Mouse (Mus musculus): ENCODE results near the gene Il2rb. TPM values are rescaled to one million over a fixed set of nuclear protein-coding genes. Genes with fewer than 3 reads are reported as not detected.
A peak's percentile ranks its signal among the peaks of the same experiment; 100 is the strongest.

Gene Il2rb
- total RNA-seq, 2 experiments from 2014 or later: 0.55 to 2.4 TPM

DNA sequence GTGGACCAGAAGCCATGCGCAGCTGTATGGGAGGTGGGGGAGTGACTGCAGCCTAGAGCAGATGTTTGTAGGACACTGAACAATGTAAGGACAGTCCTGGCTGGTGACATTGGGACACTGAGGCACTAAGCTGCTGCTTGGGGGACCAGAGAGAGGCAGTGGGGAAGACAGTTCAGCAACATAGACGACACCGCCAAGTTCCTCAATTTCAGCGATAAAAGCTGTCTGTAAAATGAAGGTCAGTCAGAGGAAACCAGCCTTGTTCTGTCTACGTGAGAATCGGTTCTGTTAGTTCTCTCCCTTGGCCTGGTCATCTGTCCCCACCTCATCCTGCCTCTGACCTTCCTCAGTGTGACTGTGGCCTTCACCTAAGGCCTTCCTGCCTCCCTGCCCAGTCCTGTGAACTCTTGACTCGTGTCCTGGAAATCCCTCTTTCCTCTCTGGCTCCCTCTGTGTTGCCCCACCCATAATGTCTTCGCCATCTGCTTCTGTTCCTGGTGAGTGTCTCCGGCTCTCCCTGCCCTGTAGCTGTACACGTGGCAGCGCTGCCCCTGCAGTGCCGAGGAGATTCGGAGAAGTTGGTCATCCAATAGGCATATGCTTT is 25.1 kb upstream of the Il2rb start:
- peak; percentile 78 to 93 for DNase-seq

DNA sequence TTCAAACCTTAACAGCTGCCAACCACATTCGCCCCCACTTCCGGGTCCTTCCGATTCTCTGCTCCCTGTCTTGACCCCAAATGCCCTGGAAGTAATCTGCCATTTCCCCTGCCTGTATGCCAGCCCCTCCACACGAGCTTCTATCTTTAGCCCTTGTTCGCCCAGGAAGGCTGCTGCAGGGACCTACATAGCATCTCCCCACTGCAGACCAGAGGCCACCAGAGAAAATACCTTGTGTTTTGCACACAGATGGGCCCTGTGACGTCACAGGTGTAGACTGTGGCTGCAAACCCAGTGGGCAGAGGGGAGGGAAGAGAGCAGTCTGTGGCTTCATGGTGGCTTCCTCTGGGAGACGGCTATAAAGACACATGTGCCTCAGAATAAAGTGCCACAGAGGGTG is 23.1 kb upstream of the Il2rb start:
- no peak for DNase-seq

DNA sequence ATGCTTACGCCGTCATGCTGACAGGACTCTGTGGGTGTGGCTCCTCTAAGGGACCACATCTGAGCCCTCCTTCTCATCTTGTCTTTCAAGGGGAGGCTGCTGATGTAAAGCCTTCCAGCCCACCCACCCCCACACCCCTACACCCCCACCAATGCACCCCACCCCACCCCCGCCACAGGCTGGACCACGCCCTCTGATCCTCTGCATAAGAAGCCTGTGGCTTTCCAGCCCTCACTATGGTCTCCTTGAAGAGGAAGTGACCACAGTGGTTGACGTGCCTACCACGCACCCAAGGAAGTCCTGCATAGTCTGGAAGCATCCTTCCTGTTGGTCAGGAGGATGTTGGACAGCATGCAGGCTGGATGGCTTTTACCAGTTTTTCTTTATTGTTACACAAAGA is 20.7 kb upstream of the Il2rb start:
- no peak for DNase-seq

DNA sequence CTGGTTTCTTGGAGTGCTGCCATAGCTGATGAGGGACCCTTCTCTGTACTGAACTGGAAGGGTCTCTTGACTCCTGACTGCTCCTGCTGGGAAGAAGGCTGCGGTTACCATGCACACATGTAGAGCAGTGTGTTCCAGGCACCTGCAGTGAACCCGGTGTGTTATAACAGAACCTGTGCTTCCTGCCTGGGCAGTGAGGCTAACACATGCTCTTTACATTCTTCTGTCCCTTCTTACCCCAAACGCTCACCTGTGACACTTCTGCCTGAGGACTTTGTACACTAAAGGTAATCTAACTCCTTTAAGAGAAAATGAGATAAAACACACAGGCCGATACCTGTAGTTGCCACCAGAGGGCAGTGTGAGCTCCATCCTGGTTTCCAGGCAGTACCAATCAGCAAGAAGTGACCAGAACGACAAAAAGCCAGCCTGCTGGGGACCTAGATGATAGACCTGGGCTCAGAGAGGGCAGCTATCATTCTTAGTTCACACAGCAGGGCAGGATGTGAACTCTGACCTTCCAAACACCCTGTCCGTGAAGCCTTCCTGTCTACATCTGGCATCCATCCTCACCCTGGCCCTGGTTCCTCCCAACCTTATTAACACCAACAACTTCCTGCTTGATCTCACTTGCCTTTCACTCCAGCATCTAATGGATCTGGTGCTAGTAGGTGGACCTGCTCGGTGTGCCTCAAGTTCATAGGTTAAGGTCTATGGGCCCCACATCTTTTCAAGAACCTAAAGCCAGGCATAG is 19.5 kb upstream of the Il2rb start:
- DNase-seq: peak; percentile 79 to 92

DNA sequence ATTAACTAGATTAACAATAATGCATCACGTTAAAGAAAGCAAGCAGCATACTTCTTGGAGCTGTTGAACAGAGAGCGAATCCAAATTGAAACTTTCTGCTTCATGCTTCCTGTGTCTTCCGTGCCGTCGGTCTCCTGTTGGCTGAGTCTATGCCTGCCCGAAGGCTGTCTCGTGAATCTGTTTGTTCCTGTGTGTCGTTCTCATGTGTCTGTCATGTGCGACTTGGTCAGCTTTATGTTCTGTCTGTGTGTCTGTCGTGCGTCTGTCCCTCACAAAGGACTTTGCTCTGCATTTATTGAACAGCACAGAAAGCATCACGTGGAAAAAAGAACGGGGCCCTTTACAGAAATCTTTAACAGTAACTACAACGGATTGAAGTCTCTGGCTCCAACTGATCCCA is 17.9 kb upstream of the Il2rb start:
- no peak for DNase-seq

DNA sequence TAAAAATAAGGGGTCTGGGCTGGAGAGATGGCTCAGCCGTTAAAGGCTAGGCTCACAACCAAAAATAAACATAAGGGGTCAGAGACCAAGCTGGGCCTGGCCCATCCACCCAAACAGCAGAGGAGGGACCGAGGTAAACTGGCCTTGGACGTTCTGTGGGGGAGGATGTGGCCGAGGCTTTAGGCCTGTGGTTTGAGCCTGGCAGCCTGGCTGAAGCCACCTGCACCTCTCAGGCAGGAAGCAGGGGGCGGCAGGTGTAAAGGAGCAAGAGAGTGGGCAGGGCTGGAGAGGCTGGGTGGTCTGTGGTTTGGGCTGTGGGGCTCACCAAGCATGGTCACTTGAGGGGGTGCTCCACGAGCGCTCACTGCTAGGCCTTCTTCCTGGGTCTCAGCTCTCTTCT is 16.9 kb upstream of the Il2rb start:
- no peak for DNase-seq

DNA sequence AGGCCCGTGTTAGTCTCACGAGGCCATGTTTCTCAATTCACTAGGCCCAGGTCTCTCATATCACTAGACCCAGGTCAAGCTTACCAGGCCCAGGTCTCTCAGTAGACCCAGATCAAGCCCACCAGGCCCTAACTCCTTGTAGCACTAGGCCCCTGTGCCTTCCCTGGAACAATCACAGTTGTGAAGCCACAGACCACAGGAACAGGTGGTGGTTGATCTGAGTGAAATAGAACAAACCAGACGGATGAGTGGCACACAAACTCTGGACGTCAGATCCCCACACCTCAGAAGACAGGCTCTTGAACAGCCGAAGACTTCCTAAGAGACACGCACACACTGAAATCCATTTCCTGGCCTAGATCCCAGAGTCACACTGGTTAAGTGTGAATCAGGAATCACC is 15.7 kb upstream of the Il2rb start:
- DNase-seq: no peak

DNA sequence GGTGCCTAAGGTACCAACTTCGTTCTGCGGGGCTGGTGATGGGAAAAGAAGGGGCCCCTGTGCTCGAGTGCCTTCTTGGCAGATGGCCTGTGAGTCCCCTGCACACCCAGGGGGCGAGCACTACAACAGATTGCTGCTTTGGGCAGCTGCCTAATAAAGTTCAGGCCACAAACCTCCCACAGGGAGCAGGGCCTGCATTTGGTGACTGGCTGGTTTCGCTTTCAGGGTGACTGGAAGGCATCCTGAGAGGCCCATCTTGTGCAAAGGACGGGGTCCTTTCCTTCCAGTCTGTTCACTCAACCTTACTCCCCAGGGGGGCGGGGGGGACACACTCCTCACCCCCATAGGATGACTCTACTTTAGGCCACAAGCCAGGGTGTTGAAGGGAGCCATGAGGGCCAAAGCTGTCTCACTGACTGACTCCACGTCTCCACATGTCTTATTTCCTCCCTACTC is 15.1 kb upstream of the Il2rb start:
- no peak for DNase-seq

DNA sequence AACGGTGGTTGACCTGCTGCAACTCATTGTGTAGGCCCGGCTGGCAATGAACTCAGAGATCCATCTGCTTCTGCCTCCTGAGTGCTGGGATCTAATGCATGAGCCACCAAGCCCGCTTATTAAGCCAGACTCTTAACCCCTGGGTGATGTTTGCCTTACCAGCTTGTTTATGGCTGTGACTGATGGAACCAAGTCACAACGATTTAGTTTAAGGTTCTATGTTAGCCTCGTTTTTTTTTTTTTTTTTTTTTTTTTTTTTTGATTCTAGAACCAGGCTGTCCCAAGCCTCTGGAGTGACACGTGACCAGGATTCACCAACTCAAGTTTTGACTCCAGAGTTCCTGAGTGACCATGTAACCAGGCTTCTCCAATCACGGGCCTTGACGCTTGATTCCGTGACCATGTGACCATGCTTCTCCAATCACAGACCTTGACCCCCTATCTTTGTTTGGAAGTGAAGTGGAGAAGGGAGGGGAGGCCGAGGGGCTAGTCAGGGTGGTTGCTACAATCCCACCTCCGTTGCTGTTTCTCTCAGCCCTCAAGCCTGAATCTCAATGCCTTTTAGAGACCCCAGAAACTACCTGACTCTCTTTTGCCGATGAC is 14.3 kb upstream of the Il2rb start:
- no peak for DNase-seq

DNA sequence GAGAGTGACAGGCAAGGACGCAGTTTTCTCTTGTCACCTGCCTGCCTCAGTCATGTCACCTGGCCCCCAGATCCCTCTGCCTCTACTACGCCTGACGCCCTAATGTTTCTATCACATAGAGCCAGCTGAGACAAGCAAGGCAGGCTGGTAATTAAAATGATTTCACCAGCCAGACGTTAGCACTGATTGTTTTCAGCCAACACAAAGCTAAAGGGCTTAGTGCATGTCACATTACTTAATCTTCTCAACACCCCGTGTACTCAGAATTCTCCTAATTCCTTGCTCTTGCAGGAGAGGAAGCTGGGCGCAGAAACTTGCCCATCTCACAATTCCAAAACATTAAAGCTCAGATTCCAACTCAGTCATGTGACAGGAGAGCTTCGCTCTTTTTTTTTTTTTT is 13.4 kb upstream of the Il2rb start:
- DNase-seq: no peak

DNA sequence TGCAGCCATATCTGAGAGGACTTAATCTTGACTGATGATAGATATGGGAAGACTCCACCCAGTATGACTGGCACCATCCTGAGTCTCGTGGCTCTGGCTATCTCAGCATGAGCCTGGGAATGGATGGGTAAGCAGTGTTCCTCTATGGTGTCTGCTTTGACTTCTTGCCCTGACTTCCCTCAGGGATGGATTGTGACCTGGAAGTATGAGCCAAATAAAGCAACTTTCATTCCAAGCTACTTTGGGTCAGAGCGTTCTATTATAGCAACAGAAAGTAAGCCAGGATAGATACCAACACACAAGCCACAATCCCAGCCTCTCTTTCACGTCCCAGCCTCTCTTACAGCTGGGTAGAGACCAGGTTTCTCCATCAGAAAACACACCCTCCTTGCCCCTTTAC is 10.5 kb upstream of the Il2rb start:
- DNase-seq: no peak

DNA sequence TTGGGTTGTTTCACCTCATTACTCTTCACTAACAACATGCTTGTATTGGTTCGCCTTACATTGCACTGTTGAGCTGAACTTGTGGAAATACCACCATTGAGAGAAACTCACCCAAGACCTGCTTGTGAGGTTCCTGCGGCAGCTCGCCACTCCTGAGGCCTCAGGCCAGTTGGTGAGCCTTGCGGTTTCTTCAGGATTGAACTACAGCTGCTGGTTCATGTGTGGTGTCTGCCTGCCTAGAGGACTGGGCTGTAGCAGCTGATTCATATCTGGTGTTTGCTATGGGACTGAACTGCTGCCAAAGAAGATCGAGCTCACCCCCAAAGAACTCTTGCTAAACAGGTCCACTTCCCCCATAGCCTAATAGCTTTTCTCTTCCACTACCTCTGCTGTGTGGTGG is 9.7 kb upstream of the Il2rb start:
- DNase-seq: no peak

DNA sequence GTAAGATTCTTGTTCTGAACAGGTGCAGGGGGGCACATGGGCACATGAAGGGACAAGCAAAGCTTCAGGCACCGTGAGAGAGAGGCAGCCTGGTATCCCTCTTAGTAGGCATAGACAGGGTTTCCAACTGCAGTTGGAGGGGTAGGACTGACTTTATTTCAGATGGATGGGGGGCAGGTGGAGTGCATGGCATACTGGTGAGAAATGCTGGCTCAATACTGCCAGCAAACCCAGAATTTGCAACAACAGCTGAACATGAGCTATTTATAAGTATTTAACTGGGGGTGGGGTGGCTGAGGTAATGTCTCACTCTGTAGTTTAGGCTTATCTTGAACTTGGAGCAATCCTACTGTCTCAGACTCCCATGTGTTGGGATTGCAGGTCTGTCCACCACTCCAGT is 8.9 kb upstream of the Il2rb start:
- no peak for DNase-seq

DNA sequence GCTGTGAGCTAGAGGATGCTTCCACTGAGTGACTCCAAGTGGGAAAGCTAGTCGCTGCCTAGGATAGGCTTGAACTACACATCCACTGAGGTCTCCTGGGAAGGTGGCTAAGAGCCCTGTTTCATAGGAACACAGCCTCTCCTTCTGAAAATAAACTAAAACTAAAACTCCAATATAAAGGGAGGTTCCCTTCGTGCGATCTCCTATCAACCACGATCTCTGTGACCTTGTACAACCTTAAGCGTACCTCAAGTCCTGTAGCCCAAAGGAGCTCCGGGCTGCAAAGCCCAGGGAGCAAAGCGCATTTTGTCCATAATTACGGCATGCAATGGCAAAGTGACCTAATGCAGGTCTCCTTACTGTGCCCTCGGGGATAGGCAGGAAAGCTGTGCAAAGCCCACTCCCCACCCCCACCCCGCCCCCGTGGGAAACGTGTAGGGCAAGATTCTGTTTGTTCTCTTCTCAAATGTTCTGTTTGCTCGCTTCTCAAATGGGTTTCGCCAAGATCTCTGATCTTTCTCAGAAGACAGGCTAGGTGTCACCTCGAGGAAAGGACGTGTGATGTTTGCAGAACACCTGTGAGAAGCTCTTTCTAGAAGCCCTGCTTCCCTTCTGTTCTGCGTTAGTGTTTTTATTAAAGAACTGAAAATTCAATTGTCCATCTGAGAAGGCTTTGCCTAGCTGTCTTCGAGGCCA is 7.5 kb upstream of the Il2rb start:
- no peak for DNase-seq

DNA sequence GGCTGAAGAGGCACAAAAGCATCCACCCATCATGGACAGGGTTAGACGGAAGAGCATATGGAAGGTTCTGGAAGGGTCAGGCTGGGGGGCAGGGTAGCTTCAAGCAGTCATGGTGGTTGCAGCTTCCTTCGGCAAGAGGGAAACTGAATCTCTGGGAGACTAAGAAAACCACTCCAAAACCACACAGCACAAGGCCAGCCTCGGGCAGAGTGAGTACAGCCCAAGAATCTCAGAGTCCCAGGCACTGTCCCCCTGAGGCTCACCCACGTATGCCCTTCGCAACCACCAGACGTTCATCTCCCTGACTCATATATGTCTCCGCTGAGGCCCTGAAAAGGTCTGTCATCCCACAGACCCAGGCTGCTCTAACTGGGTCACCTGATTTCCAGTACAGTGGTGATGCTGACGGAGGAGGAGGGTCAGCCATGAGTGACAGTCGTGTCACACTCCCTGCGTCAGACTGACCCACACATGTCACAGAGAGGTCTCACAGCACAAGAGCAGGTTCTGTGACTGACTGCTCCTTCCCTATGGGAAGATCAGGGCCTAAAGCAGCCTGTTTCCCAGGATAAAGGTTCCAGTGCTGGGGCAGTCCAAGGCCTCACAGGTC is 1.6 kb downstream of the Il2rb start:
- no peak for DNase-seq

DNA sequence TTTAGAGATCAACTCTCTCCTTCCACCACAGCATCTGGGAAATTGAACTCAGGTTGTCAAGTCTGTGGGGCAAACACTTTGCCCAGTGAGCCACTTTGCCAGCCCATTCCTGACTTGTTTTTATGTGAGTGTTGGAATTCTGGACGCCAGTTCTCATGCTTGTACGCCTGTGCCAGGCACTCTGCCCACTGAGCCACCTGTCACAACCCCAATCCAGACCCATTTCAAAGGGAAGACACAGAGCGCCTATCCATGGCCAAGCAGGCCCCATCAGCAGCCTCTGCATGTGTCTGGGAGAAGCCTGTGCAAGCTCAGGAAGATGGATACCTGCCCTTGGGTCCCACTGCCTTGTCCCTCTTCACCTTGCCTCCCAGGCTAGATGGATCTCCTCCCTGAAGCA is 3.8 kb downstream of the Il2rb start:
- DNase-seq: no peak

DNA sequence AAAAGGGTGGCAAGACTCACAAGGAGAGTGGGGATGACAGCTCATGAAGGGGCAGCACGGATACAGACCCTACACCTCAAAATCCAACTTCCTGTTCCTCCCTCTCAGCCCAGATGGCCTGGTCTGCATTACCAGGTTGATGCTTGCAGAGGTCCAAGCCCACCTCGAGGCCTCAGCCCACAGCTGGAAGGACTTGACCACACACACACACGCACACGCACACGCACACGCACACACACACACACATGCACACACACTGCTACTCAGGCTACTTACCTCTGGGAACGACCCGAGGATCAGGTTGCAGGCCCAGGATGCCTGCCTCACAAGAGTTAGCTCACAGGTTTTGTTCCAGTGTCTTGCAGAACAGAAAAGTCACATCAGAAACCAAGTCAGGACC is 5.2 kb downstream of the Il2rb start:
- DNase-seq: no peak

DNA sequence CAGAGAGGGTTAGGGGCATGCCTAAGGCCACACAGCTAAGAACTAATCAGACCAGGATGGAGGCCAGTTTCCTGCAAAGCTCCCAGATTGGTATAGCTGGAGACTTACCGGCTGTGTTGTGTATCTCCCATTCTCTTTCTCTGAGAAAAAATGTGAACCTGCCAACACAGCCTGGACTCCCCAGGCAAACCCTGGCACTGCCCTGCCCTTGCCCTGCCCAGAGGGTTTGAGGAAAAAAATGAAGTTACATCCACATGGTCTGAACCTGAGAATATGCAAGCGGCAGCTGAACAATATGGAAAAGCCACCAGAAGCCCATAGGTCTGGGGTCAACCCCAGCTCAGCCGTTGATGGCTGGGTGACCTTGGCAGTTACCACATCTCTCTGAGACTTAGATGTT is 5.8 kb downstream of the Il2rb start:
- no peak for DNase-seq

DNA sequence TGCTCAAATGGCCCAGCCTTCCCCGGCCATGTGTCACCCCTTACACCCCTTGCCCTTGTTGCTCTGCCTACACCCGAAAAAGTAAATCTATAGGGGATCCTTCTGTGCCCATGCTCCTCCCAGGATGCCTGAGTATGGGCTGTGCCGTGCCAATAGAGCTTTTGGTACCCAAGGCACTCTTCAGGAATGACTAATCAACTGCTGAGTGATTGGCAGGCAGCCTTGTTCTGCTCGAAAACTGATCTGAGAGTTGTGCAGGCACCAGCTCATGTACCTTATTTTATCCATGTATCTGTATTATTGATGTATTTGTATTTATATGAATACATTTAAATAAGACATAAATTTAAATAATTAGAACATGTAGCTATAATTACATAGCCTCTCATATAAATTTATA is 8.0 kb downstream of the Il2rb start:
- no peak for DNase-seq

DNA sequence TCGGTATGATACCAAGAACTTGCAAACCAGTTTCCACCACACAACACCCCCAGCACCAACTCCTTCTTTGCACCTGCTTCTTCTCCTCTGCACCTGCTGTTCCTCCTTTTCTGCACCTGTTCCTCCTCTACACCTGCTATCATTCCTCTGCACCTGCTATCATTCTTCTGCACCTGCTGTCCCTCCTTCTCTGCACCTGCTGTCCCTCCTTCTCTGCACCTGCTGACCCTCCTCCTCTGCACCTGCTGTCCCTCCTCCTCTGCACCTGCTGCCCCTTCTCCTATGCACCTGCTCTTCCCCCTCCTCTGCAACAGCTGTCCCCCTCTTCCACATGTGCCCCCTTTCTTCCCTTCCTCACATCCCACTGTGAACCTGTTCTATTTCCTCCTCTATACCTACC is 8.5 kb downstream of the Il2rb start:
- no peak for DNase-seq

DNA sequence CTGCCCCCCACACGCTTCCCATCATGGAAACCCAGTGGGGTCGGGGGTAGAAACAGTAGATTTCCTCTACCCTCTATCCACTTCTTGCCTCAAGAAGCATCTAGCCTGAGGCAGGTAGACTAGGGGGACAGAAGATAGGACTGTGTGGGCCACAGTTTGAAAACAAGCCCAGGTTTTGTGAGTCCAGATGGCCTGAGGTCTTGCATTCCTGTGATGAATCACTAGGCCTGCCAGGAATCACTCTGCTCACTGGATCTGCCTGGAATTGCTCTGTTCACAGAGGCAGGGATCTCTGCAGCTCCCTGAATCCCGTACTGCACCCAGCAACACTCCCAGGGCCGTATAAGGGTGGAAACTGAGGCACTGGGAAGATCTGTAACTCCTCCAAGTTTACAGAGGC is 11.8 kb downstream of the Il2rb start:
- no peak for DNase-seq

DNA sequence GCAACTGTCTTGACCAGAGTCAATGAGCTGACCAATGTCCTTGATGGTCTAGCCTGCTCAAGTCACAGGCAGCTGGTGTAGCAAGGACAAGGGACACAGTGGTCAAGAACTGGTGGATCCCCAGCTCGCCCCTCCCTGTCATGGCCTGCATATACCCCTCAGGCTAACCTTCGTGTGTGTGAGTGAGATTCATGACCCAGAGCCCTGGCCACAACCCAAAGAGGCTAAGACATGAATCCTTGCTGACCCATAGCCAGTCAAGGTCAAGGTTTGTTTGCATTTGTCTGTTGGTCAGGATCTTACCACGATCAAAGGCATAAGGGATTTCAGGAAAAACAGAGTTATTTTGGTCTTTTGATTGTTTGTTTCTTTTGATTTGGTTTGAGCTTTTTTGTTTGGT is 12.6 kb downstream of the Il2rb start:
- no peak for DNase-seq
